Mouse (Mus musculus) heart, embryonic 14.5 days (tissue): Measurements from ENCODE around the gene Zmym4. TPM values are rescaled to one million over a fixed set of nuclear protein-coding genes. Genes with fewer than 3 reads are reported as not detected.
A peak's percentile ranks its signal among the peaks of the same experiment; 100 is the strongest.
"Not testable (repeated sequence)": the region's sequence is repeated elsewhere in the genome, so short reads cannot be mapped to it uniquely, and the experiment has no call there.

Experiments
- ATAC-seq: fragments of 200-750 bp; cut with Nextera tagmentation; 2 replicates; pipeline ENCODE4 v1.8.0; 2017; ENCODE audit warnings: low read depth, moderate TSS enrichment; ENCODE audit not compliant: insufficient number of reproducible peaks, insufficient read depth, low FRiP score
- H3K27ac ChIP-seq, 2 experiments: fragments of 200-500 bp in 1 of 2; fragments of 300-500 bp in 1 of 2; sonication (generic) in 1 of 2; replicated peaks in 1 of 2; 2 replicates each; pipeline ENCODE4 v1.5.1; 2012 to 2014; ENCODE audit warnings: low read depth in 2 of 2, low read length in 2 of 2, control low read depth in 1 of 2, mild to moderate bottlenecking in 1 of 2, mixed read lengths in 1 of 2; ENCODE audit not compliant: control insufficient read depth in 1 of 2, insufficient read depth in 1 of 2
- H3K27me3 ChIP-seq: fragments of 300-500 bp; sonication (generic); 2 replicates; pipeline ENCODE4 v1.6.1; 2014; ENCODE audit warnings: mild to moderate bottlenecking, low read length, control low read depth; ENCODE audit not compliant: control insufficient read depth, insufficient read depth
- H3K36me3 ChIP-seq: fragments of 300-500 bp; sonication (generic); 2 replicates; pipeline ENCODE4 v1.6.1; 2014; ENCODE audit warnings: mild to moderate bottlenecking, control low read depth, low read length, mixed read lengths; ENCODE audit not compliant: control insufficient read depth, insufficient read depth
- H3K4me1 ChIP-seq, 2 experiments: fragments of 200-500 bp in 1 of 2; fragments of 300-500 bp in 1 of 2; sonication (generic) in 1 of 2; 2 replicates each; pipeline ENCODE4 v1.6.1; 2012 to 2014; ENCODE audit warnings: low read length in 2 of 2, control low read depth in 1 of 2, mixed read lengths in 1 of 2; ENCODE audit not compliant: control insufficient read depth in 2 of 2, insufficient read depth in 2 of 2
- H3K4me2 ChIP-seq: fragments of 300-500 bp; sonication (generic); 2 replicates; pipeline ENCODE4 v1.6.1; 2014; ENCODE audit warnings: mild to moderate bottlenecking, low read length
- H3K4me3 ChIP-seq, 2 experiments: fragments of 200-500 bp in 1 of 2; fragments of 300-500 bp in 1 of 2; sonication (generic) in 1 of 2; 2 replicates each; pipeline ENCODE4 v1.5.1; 2012 to 2014; ENCODE audit warnings: low read length in 2 of 2, mild to moderate bottlenecking in 2 of 2, control low read depth in 1 of 2, low read depth in 1 of 2, moderate library complexity in 1 of 2; ENCODE audit not compliant: control insufficient read depth in 1 of 2, insufficient read depth in 1 of 2
- H3K9ac ChIP-seq: fragments of 300-500 bp; sonication (generic); 2 replicates; pipeline ENCODE4 v1.6.1; 2014; ENCODE audit warnings: mild to moderate bottlenecking, low read length
- H3K9me3 ChIP-seq: fragments of 300-500 bp; sonication (generic); 2 replicates; pipeline ENCODE4 v1.6.1; 2016; ENCODE audit warnings: low read length, control low read depth; ENCODE audit not compliant: control insufficient read depth
- WGBS: fragments of 180-500 bp; shearing (Covaris S2); extraction: QIAGEN DNeasy Blood & Tissue Kit; methylation state at CpG from one replicate; pipeline ENCODE4 v1.1.7; 2014; 5-methylcytosine and 5-hydroxymethylcytosine counted together
- polyA plus RNA-seq: library from polyadenylated mRNA; unstranded; fragments of >200 nt; fragmentation: Nextera tagmentation; extraction: Ambion mirVana; gene quantifications from 2 replicates; pipeline ENCODE4 v1.2.1, GENCODE M21; 2014

The Zmym4 gene
- polyA plus RNA-seq, 1 experiment from 2014 or later = 17.8 TPM

GRCm38 (mm10) chr4:126967241-126967863 lies 583 bp downstream of the Zmym4 start:
- H3K9ac ChIP-seq = peak overlapping the region; percentile 98
- H3K27me3 ChIP-seq = no peaks in the 10 kb centered on the region
- H3K36me3 ChIP-seq = no peaks in the 10 kb centered on the region
- peak; percentile 39 for ATAC-seq
- H3K4me1 ChIP-seq = 0 out of 4 replicates have a peak, but pooled peaks cover 0 to 6% of the 10 kb centered on the region in 2 experiments
- peak overlapping the region; percentile 84 for H3K4me2 ChIP-seq
- peak overlapping the region; percentile 64 to 94 for H3K27ac ChIP-seq
- peak overlapping the region; percentile 93 to 98 for H3K4me3 ChIP-seq
- 1% methylated on average over 28 of the region's 53 CpGs for WGBS
- no peaks in the 10 kb centered on the region for H3K9me3 ChIP-seq

GRCm38 (mm10) chr4:126958682-126959081 lies 9.3 kb downstream of the Zmym4 start:
- no peak for ATAC-seq

GRCm38 (mm10) chr4:126958261-126958660 lies 9.7 kb downstream of the Zmym4 start:
- WGBS = 75% methylated on average over 2 of the region's 2 CpGs
- H3K4me3 ChIP-seq = no peak overlapping the region
- ATAC-seq = no peak
- no peaks in the 10 kb centered on the region for H3K36me3 ChIP-seq
- no peaks in the 10 kb centered on the region for H3K9me3 ChIP-seq
- H3K9ac ChIP-seq = no peak overlapping the region
- no peaks in the 10 kb centered on the region for H3K27me3 ChIP-seq
- peaks cover 10 to 12% of the 10 kb centered on the region in 2 experiments; a peak in 3 of 4 replicates for H3K4me1 ChIP-seq
- H3K27ac ChIP-seq = no peak overlapping the region
- no peak overlapping the region for H3K4me2 ChIP-seq

More at GRCm38 (mm10) chr4:126958682-126959081, 9.3 kb downstream of the Zmym4 start:
- Histone ChIP-seq H3K27me3 (no peaks in the 10 kb centered on the region), H3K27ac (no peak overlapping the region), H3K36me3 (no peaks in the 10 kb centered on the region), H3K4me1 (peaks cover 10 to 12% of the 10 kb centered on the region in 2 experiments; a peak in 3 of 4 replicates), H3K4me3 (no peak overlapping the region), H3K9me3 (no peaks in the 10 kb centered on the region), H3K4me2 (no peak overlapping the region), H3K9ac (no peak overlapping the region)

- Histone ChIP-seq H3K27ac (no peak overlapping the region), H3K9me3 (no peaks in the 10 kb centered on the region), H3K9ac (no peak overlapping the region), H3K4me3 (no peak overlapping the region), H3K4me2 (no peak overlapping the region), H3K36me3 (no peaks in the 10 kb centered on the region), H3K4me1 (peaks cover 10 to 12% of the 10 kb centered on the region in 2 experiments; a peak in 3 of 4 replicates), H3K27me3 (no peaks in the 10 kb centered on the region)
- 62% methylated on average over 3 of the region's 3 CpGs for WGBS
- no peak for ATAC-seq
Observed at GRCm38 (mm10) chr4:126957434-126957833, 10.5 kb downstream of the Zmym4 start.

- H3K4me3 ChIP-seq, ATAC-seq, H3K27me3 ChIP-seq, H3K9ac ChIP-seq, H3K4me1 ChIP-seq, H3K9me3 ChIP-seq, H3K4me2 ChIP-seq, H3K27ac ChIP-seq: not testable (repeated sequence)
- WGBS = 91% methylated on average over 4 of the region's 4 CpGs
- H3K36me3 ChIP-seq = peaks cover 14% of the 10 kb centered on the region
Observed at GRCm38 (mm10) chr4:126950801-126951200, 17.1 kb downstream of the Zmym4 start.

- Histone ChIP-seq H3K4me3 (no peak overlapping the region), H3K27me3 (no peaks in the 10 kb centered on the region), H3K4me2 (no peak overlapping the region), H3K4me1 (no peaks in the 10 kb centered on the region), H3K9me3 (no peaks in the 10 kb centered on the region), H3K9ac (no peak overlapping the region), H3K27ac (no peak overlapping the region), H3K36me3 (peaks cover 34% of the 10 kb centered on the region)
- 90% methylated on average over 3 of the region's 3 CpGs for WGBS
- ATAC-seq = no peak
Observed at GRCm38 (mm10) chr4:126943421-126943820, 24.5 kb downstream of the Zmym4 start.

GRCm38 (mm10) chr4:126942846-126943245 lies 25.1 kb downstream of the Zmym4 start:
- Histone ChIP-seq H3K9ac (no peak overlapping the region), H3K27me3 (no peaks in the 10 kb centered on the region), H3K9me3 (no peaks in the 10 kb centered on the region), H3K27ac (no peak overlapping the region), H3K4me3 (no peak overlapping the region), H3K4me1 (no peaks in the 10 kb centered on the region), H3K4me2 (no peak overlapping the region), H3K36me3 (peaks cover 39% of the 10 kb centered on the region)
- WGBS = 90% methylated on average over 3 of the region's 3 CpGs
- ATAC-seq = no peak

- no peak for ATAC-seq
- WGBS = 75% methylated on average over 1 of the region's 1 CpGs
Observed at GRCm38 (mm10) chr4:126927701-126928100, 40.2 kb downstream of the Zmym4 start.

More at GRCm38 (mm10) chr4:126927701-126928100, 40.2 kb downstream of the Zmym4 start:
- Histone ChIP-seq H3K4me2 (no peak overlapping the region), H3K4me3 (no peak overlapping the region), H3K36me3 (peaks cover 18% of the 10 kb centered on the region), H3K27me3 (no peaks in the 10 kb centered on the region), H3K4me1 (no peaks in the 10 kb centered on the region), H3K27ac (no peak overlapping the region), H3K9me3 (no peaks in the 10 kb centered on the region), H3K9ac (no peak overlapping the region)
